Mouse (Mus musculus): ENCODE measurements at regions not wholly inside any gene's neighbourhood (a gene's known extent, or its start where the extent isn't known, plus 50 kb on each side); places are given as distances from the start of the nearest gene placed in this dataset.

DNA sequence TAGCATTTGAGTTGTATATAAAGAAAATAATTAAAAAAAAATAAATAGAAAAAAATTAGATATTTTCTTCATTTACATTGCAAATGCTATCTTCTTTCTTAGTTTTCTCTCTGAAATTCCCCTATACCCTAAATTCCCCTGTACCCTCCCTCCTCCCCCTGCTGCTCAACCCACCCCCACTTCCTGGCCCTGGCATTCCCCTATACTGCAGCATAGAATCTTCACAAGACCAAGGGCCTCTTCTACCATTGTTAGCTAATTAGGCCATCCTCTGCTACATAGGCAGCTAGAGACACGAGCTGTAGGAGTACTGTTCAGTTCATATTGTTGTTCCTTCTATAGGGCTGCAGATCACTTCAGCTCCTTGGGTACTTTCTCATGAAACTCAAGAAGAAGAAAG is 582.5 kb upstream of the Cdh12 start:
- TF ChIP-seq GATA1 (IDR thresholded peaks at IDR 0.05; ENCODE audit: low read depth, low read length), result no peak
- no peak for TF ChIP-seq POLR2A (IDR thresholded peaks at IDR 0.05; ENCODE audit: control insufficient read depth in 1 of 2, insufficient read depth in 1 of 2, low read depth in 1 of 2, low read length in 2 of 2, poor library complexity in 1 of 2)
- TF ChIP-seq SMC3 (IDR thresholded peaks at IDR 0.05; ENCODE audit: low read depth, low read length), result no peak
- no peak for TF ChIP-seq CTCF (IDR thresholded peaks at IDR 0.05 in 2 of 3, conservative IDR thresholded peaks at IDR 0.05 in 1 of 3; ENCODE audit: control insufficient read depth in 1 of 3, insufficient read depth in 1 of 3, low read depth in 2 of 3, low read length in 3 of 3, poor library complexity in 1 of 3, severe bottlenecking in 1 of 3)
- no peak for TF ChIP-seq USF1 (IDR thresholded peaks at IDR 0.05; ENCODE audit: low read depth, low read length)
- no peak for TF ChIP-seq UBTF (IDR thresholded peaks at IDR 0.05; ENCODE audit: borderline replicate concordance, insufficient read depth, low read depth, low read length)
- TF ChIP-seq RAD21 (IDR thresholded peaks at IDR 0.05; ENCODE audit: low read depth, low read length), result no peak
- TF ChIP-seq MAFK (IDR thresholded peaks at IDR 0.05; ENCODE audit: borderline replicate concordance, low read depth, low read length), result no peak
- no peak for TF ChIP-seq ZC3H11A (IDR thresholded peaks at IDR 0.05; ENCODE audit: low read depth, low read length)
